Comparison of ENCODE assay signal across 28 mouse cellular contexts in genomic region chrX:57253329-57254055, GRCm38 (mm10). TPM values are rescaled to one million over a fixed set of nuclear protein-coding genes. Genes with fewer than 3 reads are reported as not detected.
DNase-seq lines count a peak whose midpoint lies in the region; ATAC-seq and TF ChIP-seq lines count a peak whose summit lies in the region.
"Had no signal": no experiment of that assay in that cellular context is flagged by ENCODE, and none has a peak within 500 bp of the region (broad histone marks: within the 10 kb centered on the region; RNA-seq: fewer than 3 reads in every experiment).

No protein-coding gene starts in this region.

- no peaks in the 10 kb centered on the region for H3K9me3 ChIP-seq in lung, embryonic 14.5 days (ENCODE audit: low read depth, low read length)
- H3K9me3 ChIP-seq: embryonic facial prominence, embryonic 10.5 days had no signal

- no peak overlapping the region for H3K4me2 ChIP-seq in lung, embryonic 14.5 days
- H3K4me2 ChIP-seq: hindbrain, embryonic 14.5 days had no signal

- WGBS in lung, embryonic 14.5 days, result 47% methylated on average over 7 of the region's 7 CpGs
- 54% methylated on average over 7 of the region's 7 CpGs for WGBS in lung, adult 2 months

- H3K27ac ChIP-seq in lung, embryonic 14.5 days (ENCODE audit: low read depth), result no peak overlapping the region
- H3K27ac ChIP-seq: embryonic facial prominence, embryonic 10.5 days; gastrocnemius, adult 2 months; heart, adult 2 months; hindbrain, embryonic 14.5 days; liver, embryonic 14.5 days had no signal

- no peaks in the 10 kb centered on the region for H3K4me1 ChIP-seq in lung, embryonic 14.5 days (ENCODE audit: insufficient read depth)
- no peaks in the 10 kb centered on the region for H3K4me1 ChIP-seq in lung, adult 2 months (ENCODE audit: control insufficient read depth, insufficient read depth, low read length)
- H3K4me1 ChIP-seq: embryonic facial prominence, embryonic 10.5 days had no signal

- no peaks in the 10 kb centered on the region for H3K27me3 ChIP-seq in lung, embryonic 14.5 days (ENCODE audit: insufficient read depth, low read length)

- intact Hi-C loops in gastrocnemius, postnatal 14 days (cut with DNase I; ENCODE audit: low total_unique reads), result no loop called here

- no peaks in the 10 kb centered on the region for H3K36me3 ChIP-seq in lung, embryonic 14.5 days (ENCODE audit: insufficient read depth)
- H3K36me3 ChIP-seq: embryonic facial prominence, embryonic 10.5 days had no signal

- DNase-seq in lung, embryonic 14.5 days, result peak; percentile 8
- DNase-seq in lung, adult 2 months, result no peak
- peak; percentile 26 to 50 for DNase-seq in CD8-positive naive resting alpha-beta T cell, adult 2 months (ENCODE audit: low read depth in 2 of 2, low spot score in 2 of 2)
- peak; percentile 41 to 58 for DNase-seq in thymus, postnatal 36 days
- DNase-seq in gastrocnemius, postnatal 14 days, result no peak
- DNase-seq in cerebellum, adult 9-10 months, result no peak
- DNase-seq: cerebellum, adult 18-20 months; gastrocnemius, adult 2 months; heart, adult 2 months; heart, postnatal 14 days; lung, postnatal 36 days; right cerebral cortex, postnatal 25 days had no signal

- H3K4me3 ChIP-seq in lung, embryonic 14.5 days (ENCODE audit: low read depth, low read length), result no peak overlapping the region
- no peak overlapping the region for H3K4me3 ChIP-seq in lung, adult 2 months (replicated peaks; ENCODE audit: extremely low read depth, low read depth, low read length)
- H3K4me3 ChIP-seq: embryonic facial prominence, embryonic 10.5 days; gastrocnemius, adult 2 months; heart, adult 2 months had no signal

- peak; percentile 38; the same call in 1 of the 2 replicates for ATAC-seq in lung, embryonic 14.5 days (ENCODE audit: insufficient read depth)
- peak; percentile 93 for ATAC-seq in inflammation-experienced regulatory T-cells, adult 6 months
- ATAC-seq: intestine, embryonic 16.5 days; midbrain, embryonic 16.5 days; Patski had no signal

- TF ChIP-seq CTCF in lung, embryonic 14.5 days (IDR thresholded peaks at IDR 0.05; ENCODE audit: low read depth), result no peak
- TF ChIP-seq CTCF in lung, adult 2 months (IDR thresholded peaks at IDR 0.05; ENCODE audit: insufficient read depth, low read length), result no peak

- TF ChIP-seq POLR2A in lung, adult 2 months (IDR thresholded peaks at IDR 0.05; ENCODE audit: borderline replicate concordance, extremely low read depth, low read depth, low read length), result no peak

- H3K9ac ChIP-seq in lung, embryonic 14.5 days, result no peak overlapping the region
- H3K9ac ChIP-seq: hindbrain, embryonic 14.5 days; liver, embryonic 14.5 days had no signal

RNA-seq across cellular contexts. Expression of gene Cd40lg, which starts 41.5 kb away (rescaled TPM):
- polyA plus RNA-seq in lung, embryonic 14.5 days (2014; fragmentation: Nextera tagmentation; extraction: Ambion mirVana), result not detected in 2 replicates
- 0.26 and 0.30 TPM in 2 replicates for polyA plus RNA-seq in lung, adult 2 months (2012; rRNA removed)
- 10 to 100 TPM; 65.0 to 80.7 (median 69.6) TPM for polyA plus RNA-seq in inflammation-experienced regulatory T-cells, adult 6 months (2017; shearing (Covaris generic))
- not detected for total RNA-seq in gastrocnemius, postnatal 14 days (2021)
- total RNA-seq: adrenal gland, adult 18-20 months; adrenal gland, postnatal 4 days; gastrocnemius, adult 2 months; heart, adult 2 months; layer of hippocampus, postnatal 10 days; left cerebral cortex, postnatal 25 days; megakaryocyte-erythroid progenitor cell, adult 5-6 weeks had no signal
- polyA plus RNA-seq: embryonic facial prominence, embryonic 10.5 days; forebrain, embryonic 11.5 days; hindbrain, embryonic 14.5 days; intestine, embryonic 16.5 days; kidney, embryonic 14.5 days; limb, embryonic 14.5 days; liver, embryonic 14.5 days; midbrain, embryonic 16.5 days; Patski; stomach, embryonic 16.5 days had no signal

Comparison
In these comparisons a context has a peak if more than half of its experiments do, and no peak if none do; other contexts are left out.
1. DNase-seq: peak in lung, embryonic 14.5 days (single experiment), CD8-positive naive resting alpha-beta T cell, adult 2 months (2 of 2) and thymus, postnatal 36 days (2 of 2); none in lung, adult 2 months (single experiment), gastrocnemius, postnatal 14 days (single experiment) and cerebellum, adult 9-10 months (single experiment).
2. RNA of gene Cd40lg, which starts 41.5 kb away (polyA plus RNA-seq): 65.0 to 80.7 TPM in inflammation-experienced regulatory T-cells, adult 6 months; 0.26 to 0.30 TPM in lung, adult 2 months and not detected in lung, embryonic 14.5 days; every median in the first group is over 10 times any median in the second.